Mouse (Mus musculus): ENCODE results near the gene Tm4sf5.

DNA sequence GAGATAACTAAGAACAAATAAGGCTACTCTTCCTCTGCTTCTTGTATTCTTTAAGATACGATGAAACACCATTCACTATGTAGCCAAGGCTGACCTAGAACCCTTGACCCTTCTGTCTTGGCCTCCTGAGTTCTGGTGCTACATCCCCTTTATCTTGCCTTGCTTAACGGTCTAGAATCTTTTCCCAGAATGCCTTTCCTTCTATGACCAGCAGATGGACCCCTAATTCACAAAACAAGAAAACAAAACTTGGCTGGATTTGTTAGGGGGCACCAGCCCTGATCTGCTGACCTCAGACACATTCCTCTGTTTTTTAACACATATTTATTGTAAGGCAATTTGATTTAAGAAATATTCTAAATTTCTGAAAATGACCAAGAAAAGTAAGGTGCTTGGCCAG is 11.3 kb downstream of the Tm4sf5 start:
- no peak for TF ChIP-seq CTCF (IDR thresholded peaks at IDR 0.05; ENCODE audit: insufficient read depth, low read length)
- TF ChIP-seq POLR2A (IDR thresholded peaks at IDR 0.05; ENCODE audit: borderline replicate concordance, extremely low read depth, low read depth, low read length) = no peak
